Mouse (Mus musculus) layer of hippocampus, adult 8-10 months (tissue): ENCODE data around the gene Gm10271. TPM values are rescaled to one million over a fixed set of nuclear protein-coding genes. Genes with fewer than 3 reads are reported as not detected.

ENCODE experiments used
- total RNA-seq, 4 experiments: library from RNA; stranded (reverse); gene quantifications; 2 replicates each; pipeline ENCODE4 v1.2.4; 2022

Gm10271 gene
- total RNA-seq, 4 experiments from 2014 or later: not detected

Other genes with a start within 250 kb of the Gm10271 start
- gene Myrfl, start 75.7 kb downstream of the Gm10271 start, total RNA-seq: under 1 TPM in 2 of 4 experiments, not detected in 2; 0.14 to 0.47 TPM
- gene Rab3ip, start 21.8 kb downstream of the Gm10271 start, total RNA-seq: 10 to 100 TPM; 47.1 to 62.3 (median 58.9) TPM
- 1 to 10 TPM; 1.5 to 2.8 (median 2.5) TPM for gene Best3, start 13.7 kb upstream of the Gm10271 start, total RNA-seq
- gene Lrrc10, start 72.7 kb upstream of the Gm10271 start, total RNA-seq: under 1 TPM in 1 of 4 experiments, not detected in 3; 0.23 TPM
- 100 to 1,000 TPM; 161 to 170 (median 162) TPM for gene Cct2, start 91.2 kb upstream of the Gm10271 start, total RNA-seq
- 10 to 100 TPM; 35.8 to 44.1 (median 40.8) TPM for gene Frs2, start 175.9 kb upstream of the Gm10271 start, total RNA-seq